Mouse (Mus musculus) gastrocnemius, adult 2 months (tissue): ENCODE data around the gene Hadha. TPM values are rescaled to one million over a fixed set of nuclear protein-coding genes. Genes with fewer than 3 reads are reported as not detected.

Experiments used
- DNase-seq: peaks from one replicate; pipeline ENCODE4 v3.0.0; 2022
- H3K27ac ChIP-seq: fragments of 200-600 bp; 2 replicates; pipeline ENCODE4 v1.8.1; 2022; ENCODE audit warnings: mild to moderate bottlenecking
- H3K4me3 ChIP-seq: fragments of 200-600 bp; 2 replicates; pipeline ENCODE4 v1.8.1; 2022; ENCODE audit warnings: mild to moderate bottlenecking, moderate library complexity
- CTCF ChIP-seq: fragments of 200-600 bp; IDR thresholded peaks from 2 replicates; pipeline ENCODE4 v1.8.1; 2022; ENCODE audit warnings: antibody characterized with exemption, mild to moderate bottlenecking, moderate library complexity
- intact Hi-C: fragments of 180-260 bp; cut with DNase I; formaldehyde crosslinking; loops from one replicate; pipeline ENCODE4 v1.15.1; 2025
- total RNA-seq, 2 experiments: library from RNA; stranded (reverse); gene quantifications; 2 replicates each; pipeline ENCODE4 v1.2.3; 2021

The Hadha gene
- total RNA-seq, 2 experiments from 2014 or later = 261 to 470 TPM

- Histone ChIP-seq H3K4me3 (no peak overlapping the region), H3K27ac (no peak overlapping the region)
- TF ChIP-seq CTCF = no peak
- intact Hi-C loops = no loop called here
- no peak for DNase-seq
Measured at GRCm38 (mm10) chr5:30148133-30148920, 6.6 kb downstream of the Hadha start.

DNA sequence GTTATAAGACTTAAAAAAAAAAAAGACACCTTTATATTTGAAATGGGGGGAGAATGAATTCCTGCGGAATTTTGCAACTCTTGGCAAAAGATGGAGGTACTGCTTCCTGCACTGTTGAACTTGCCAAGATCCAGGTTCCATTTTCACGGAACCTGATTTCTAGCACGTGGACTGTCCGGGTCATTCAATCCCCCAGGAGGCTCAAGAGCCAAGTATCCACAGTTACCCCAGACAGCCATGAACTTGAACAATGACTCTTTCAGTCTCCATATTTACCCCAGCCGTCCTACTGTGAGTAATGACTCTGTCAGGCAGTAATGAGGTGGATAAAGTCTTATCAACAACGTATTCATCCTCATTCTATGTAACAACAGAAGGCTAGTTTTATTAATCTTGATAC, 8.4 kb downstream of the Hadha start:
- no peak overlapping the region for H3K27ac ChIP-seq
- no peak for TF ChIP-seq CTCF

GRCm38 (mm10) chr5:30138193-30138592, 16.8 kb downstream of the Hadha start:
- Histone ChIP-seq H3K4me3 (no peak overlapping the region), H3K27ac (no peak overlapping the region)
- no peak for TF ChIP-seq CTCF
- intact Hi-C loops = no loop called here
- no peak for DNase-seq

More for the DNA sequence above, 8.4 kb downstream of the Hadha start:
- no peak for DNase-seq
- intact Hi-C loops = no loop called here
- H3K4me3 ChIP-seq = no peak overlapping the region

- DNase-seq = no peak
- no peak overlapping the region for H3K27ac ChIP-seq
- intact Hi-C loops = no loop called here
- TF ChIP-seq CTCF = no peak
- H3K4me3 ChIP-seq = no peak overlapping the region
Measured at GRCm38 (mm10) chr5:30137271-30137670, 17.7 kb downstream of the Hadha start.

GRCm38 (mm10) chr5:30135711-30136231, 19.2 kb downstream of the Hadha start:
- DNase-seq = no peak
- no peak for TF ChIP-seq CTCF
- no peak overlapping the region for H3K27ac ChIP-seq
- intact Hi-C loops = no loop called here
- no peak overlapping the region for H3K4me3 ChIP-seq

- Histone ChIP-seq H3K27ac (no peak overlapping the region), H3K4me3 (no peak overlapping the region)
- no peak for TF ChIP-seq CTCF
- intact Hi-C loops = loop anchor here (5.0 kb wide), 1 partner anchor 45 kb away; no protein-coding TSS in a partner anchor
- no peak for DNase-seq
Measured at GRCm38 (mm10) chr5:30132173-30132572, 22.8 kb downstream of the Hadha start.

- no peak overlapping the region for H3K4me3 ChIP-seq
- H3K27ac ChIP-seq = no peak overlapping the region
- no peak for TF ChIP-seq CTCF
- intact Hi-C loops = loop anchor here (5.0 kb wide), 1 partner anchor 46 kb away; no protein-coding TSS in a partner anchor
- DNase-seq = no peak
Measured at GRCm38 (mm10) chr5:30131246-30131645, 23.7 kb downstream of the Hadha start.

GRCm38 (mm10) chr5:30128680-30129079, 26.3 kb downstream of the Hadha start:
- no peak overlapping the region for H3K27ac ChIP-seq
- DNase-seq = no peak
- no peak overlapping the region for H3K4me3 ChIP-seq
- TF ChIP-seq CTCF = no peak
- intact Hi-C loops = no loop called here

GRCm38 (mm10) chr5:30127921-30128597, 26.9 kb downstream of the Hadha start:
- Histone ChIP-seq H3K4me3 (no peak overlapping the region), H3K27ac (no peak overlapping the region)
- DNase-seq = no peak
- intact Hi-C loops = no loop called here
- no peak for TF ChIP-seq CTCF

GRCm38 (mm10) chr5:30126756-30127155, 28.2 kb downstream of the Hadha start:
- no peak for TF ChIP-seq CTCF
- H3K4me3 ChIP-seq = no peak overlapping the region
- no peak for DNase-seq
- H3K27ac ChIP-seq = peak overlapping the region; percentile 3; the same call in 1 of the 2 replicates
- intact Hi-C loops = no loop called here

GRCm38 (mm10) chr5:30125587-30125986, 29.4 kb downstream of the Hadha start:
- TF ChIP-seq CTCF = peak; percentile 79
- intact Hi-C loops = no loop called here
- H3K4me3 ChIP-seq = no peak overlapping the region
- H3K27ac ChIP-seq = no peak overlapping the region
- no peak for DNase-seq

DNA sequence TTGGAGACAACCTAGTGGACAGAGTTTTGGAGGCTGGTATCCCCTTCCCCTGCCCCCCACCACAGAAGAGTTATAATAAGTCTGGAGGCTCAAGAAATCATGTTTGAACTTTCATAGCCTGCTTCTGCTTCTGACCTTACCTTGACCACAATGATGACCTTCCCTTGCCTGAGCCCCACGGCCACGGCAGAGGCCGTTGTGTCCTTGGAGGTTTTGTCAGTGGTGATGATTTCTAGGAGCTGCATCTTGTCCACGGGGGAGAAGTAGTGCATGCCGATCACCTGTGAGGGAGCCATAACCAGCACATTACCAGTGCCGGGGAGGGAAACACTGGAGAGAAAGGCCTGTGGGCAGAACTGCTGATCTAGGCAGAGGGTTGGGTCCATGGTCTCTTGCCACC, 32.5 kb downstream of the Hadha start:
- Histone ChIP-seq H3K4me3 (no peak overlapping the region), H3K27ac (no peak overlapping the region)
- DNase-seq = no peak
- intact Hi-C loops = no loop called here
- TF ChIP-seq CTCF = no peak

GRCm38 (mm10) chr5:30120106-30120505, 34.9 kb downstream of the Hadha start:
- no peak for TF ChIP-seq CTCF
- no peak for DNase-seq
- no peak overlapping the region for H3K27ac ChIP-seq
- intact Hi-C loops = no loop called here
- no peak overlapping the region for H3K4me3 ChIP-seq
